Mouse (Mus musculus) lung, postnatal 0 days (tissue): Measurements from ENCODE around the gene Mgll.

Experiments used
- CTCF ChIP-seq: IDR thresholded peaks from 2 replicates; pipeline ENCODE4 v1.5.1; 2016; ENCODE audit warnings: antibody characterized with exemption, mild to moderate bottlenecking
- EP300 ChIP-seq: IDR thresholded peaks from 2 replicates; pipeline ENCODE4 v1.6.1; 2016; ENCODE audit warnings: antibody characterized with exemption, mild to moderate bottlenecking, control low read depth

DNA sequence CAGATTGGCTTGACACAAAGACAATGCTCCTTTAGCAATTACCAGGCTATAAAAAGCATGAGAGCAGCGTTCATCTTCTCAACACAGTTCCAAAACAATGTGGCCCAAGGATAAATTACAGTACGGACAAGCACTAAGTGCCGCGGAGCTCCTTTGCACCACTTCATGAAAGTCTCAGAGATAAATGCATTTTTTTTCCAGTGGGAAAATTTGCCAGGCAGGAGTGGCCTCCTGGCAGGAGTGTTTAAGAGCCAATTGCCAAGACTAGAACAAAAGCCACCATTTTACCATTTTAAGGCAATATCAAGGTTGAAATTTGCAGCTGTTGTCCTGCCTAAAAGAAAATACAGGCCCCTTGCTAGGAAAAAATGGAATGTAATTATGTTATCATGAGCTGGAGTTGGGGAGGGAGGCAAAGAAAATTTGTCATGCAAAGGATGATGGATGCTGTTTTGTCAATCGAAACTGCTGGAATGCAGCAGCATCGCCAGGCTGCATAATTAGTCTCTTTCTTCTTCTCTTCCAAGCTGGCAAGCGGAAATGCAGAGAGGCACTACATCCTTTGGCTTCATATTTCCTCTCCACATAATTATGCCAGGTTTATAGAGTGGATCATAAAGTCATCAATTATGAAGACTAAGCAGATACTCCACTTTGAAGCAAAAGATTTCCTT is 40.7 kb upstream of the Mgll start:
- TF ChIP-seq CTCF, result no peak
- TF ChIP-seq EP300, result no peak
